Mouse (Mus musculus) layer of hippocampus, postnatal 14 days (tissue): ENCODE data around the gene Hoxa9. TPM values are rescaled to one million over a fixed set of nuclear protein-coding genes. Genes with fewer than 3 reads are reported as not detected.

Experiments
- DNase-seq, 2 experiments: peaks; one replicate each; pipeline ENCODE4 v3.0.0; 2021 to 2022; ENCODE audit warnings: low spot score in 2 of 2, mixed read lengths in 1 of 2
- total RNA-seq, 2 experiments: library from RNA; stranded (reverse); gene quantifications; 2 replicates each; pipeline ENCODE4 v1.2.3; 2021

The Hoxa9 gene
- total RNA-seq, 2 experiments from 2014 or later = not detected

GRCm38 (mm10) chr6:52245040-52245756 lies 14.3 kb upstream of the Hoxa9 start:
- no peak for DNase-seq

DNA sequence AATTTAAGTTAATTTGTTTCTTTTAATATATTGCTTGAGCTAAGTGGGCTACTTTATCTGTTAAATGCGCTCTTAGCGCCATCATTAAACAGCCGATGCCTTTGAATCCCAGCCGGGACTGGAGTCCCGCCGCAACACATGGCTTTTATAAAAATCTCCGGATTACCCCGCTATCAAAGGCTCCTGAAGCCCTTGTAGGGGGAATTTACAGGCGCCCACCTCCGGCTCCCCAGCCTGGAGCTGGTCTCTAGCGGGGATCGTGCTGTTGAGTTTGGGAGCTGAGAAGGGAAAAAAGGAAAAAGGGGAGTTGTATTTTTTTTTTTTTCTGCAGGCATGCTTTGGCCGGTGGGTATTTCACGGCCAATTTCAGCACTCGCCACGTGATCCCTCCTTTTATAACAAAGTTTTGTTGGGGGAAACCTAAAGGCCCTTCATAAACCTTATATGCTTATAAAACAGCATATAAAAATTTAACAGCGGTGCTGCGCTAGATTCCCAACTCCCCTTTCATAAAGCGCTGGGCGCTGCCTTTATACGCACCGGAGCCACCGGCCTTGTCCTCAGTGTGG lies 13.7 kb upstream of the Hoxa9 start:
- DNase-seq = no peak

DNA sequence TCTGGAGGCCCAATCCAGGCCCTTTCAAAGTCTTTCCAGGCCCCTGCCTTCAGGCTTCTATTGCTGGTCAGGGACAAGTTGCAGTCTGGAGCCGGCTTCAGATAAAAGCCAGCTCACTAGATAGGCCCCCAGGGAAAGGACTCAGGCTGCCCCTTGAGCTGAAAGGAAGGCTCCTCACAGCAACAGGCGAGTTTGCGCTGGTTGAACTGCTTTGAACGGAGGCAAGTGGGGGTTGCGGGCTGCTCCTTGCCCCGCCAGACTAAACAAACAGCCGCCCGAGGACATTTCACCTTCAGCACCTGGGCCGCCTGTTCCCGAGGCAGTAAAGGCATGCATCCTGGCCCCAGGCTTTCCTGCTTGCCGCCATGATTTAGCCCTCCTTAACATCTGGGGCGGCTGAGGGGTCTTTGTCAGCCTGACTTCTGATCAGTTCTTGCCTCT lies 12.8 kb upstream of the Hoxa9 start:
- no peak for DNase-seq

DNA sequence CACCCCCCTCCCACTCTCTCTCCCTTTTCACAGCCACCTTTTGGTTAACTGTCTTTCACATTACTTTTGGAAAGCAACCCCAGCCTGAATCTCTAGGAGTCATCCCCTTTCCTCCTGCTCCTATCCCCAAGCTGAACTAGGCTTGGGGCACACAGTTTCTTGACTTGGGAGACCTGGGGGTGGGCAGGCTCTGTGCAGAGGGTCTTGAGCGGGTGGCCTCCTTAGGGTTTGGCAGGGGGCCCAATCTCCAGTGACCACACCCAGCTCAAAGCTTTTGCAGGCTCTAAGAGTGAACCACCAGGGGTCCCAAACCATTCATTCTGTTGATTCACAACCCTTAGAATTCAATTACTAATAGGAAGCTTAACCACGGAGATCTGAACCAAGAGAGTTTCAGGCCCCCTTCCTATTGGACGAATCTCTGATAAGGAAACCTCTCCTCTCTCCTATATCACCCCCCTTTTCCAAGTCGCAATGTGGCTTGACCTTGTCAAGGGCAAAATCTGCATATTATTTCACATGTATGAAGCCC lies 12.0 kb upstream of the Hoxa9 start:
- DNase-seq = no peak

DNA sequence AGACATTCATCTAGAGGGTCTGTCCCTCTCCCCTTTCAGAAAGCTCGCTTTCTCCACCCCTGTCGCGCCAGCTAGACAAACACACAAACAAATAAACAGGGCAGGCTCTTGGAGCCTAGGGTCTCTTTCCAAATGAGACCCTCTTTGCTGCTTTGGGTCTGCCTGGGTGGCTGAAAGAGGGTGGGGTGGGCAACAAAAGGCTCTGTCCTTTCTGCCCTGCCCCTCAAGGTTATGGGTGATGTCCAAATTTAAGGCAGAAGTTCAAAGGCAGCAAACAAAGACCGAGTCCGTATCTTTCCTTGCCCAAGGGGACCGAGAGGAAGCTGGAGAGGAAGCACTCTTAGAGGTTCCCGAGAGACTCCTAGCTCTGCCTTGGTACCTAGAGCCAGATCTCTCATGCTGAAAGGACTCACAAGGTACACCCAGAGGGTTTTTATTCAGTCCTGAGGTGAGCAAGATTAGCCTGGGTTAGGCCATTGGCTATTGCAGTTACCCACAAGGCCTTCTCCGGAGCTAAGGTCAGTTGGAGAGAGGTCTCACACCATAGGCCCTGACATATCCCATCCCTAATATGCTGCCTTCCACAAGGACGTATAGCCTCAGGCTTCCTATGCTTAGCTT lies 10.2 kb upstream of the Hoxa9 start:
- DNase-seq = no peak

DNA sequence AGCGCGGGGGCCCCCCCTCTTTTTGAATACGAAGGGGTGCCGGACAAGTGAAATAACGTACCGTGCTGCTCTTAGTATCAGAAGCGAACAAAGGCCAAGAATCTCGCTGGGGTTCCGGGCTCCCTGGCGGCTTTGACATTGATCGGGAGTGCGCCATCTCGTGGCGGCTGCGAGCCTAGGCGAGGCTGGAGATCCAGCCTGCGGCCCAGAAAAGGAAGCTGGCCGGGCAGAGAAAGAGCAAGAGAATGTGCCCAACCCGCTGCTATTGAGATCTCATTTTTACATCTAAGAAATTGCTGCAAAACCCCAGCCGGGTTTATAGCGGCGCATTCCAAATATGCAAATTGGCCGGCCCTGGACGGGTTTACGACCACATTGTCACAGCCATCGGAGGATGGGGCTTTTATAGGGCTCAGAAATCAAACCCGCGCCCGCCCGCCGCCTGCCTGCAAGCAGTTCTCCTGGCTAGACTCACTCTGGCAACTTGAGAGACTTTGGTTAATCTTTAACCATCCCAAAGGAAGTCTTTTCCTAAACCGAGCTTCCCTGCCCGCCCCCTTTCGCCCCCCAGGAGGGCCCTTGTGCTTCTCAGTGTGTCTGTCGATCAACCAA lies 9.6 kb upstream of the Hoxa9 start, which contains the start of gene Hoxa10:
Hoxa10 (minus strand) TSS at position 466 of the 612 bp plus-strand sequence.
- DNase-seq = peak in 1 of 2 experiments; percentile 60

- no peak for DNase-seq
These were observed 8.9 kb upstream of the Hoxa9 start for GRCm38 (mm10) chr6:52239625-52240388.

GRCm38 (mm10) chr6:52238976-52239375 lies 8.1 kb upstream of the Hoxa9 start:
- DNase-seq = no peak

- no peak for DNase-seq
These were observed 7.3 kb upstream of the Hoxa9 start for GRCm38 (mm10) chr6:52238155-52238545.

GRCm38 (mm10) chr6:52237346-52238154 lies 6.7 kb upstream of the Hoxa9 start:
- no peak for DNase-seq

DNA sequence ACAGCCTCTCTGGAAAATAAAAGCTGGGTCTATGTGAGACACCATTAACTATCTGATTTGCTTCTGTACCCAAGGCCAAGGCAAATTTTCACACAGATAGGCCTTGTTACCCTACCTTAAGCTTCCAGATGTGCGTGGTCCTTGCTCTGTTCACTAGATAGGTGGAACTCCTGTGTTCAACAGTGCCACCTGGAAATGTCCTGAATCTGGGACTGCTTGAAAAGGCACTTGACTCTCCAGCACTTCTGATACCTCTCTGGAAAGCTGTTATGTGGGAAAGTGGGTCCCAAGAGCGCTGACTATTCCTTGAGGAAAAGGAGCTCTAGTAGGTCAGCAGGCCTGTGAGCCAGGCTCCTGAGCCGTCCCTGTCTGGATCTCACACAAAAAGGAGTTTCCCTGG lies 5.9 kb upstream of the Hoxa9 start:
- no peak for DNase-seq

GRCm38 (mm10) chr6:52235866-52236265 lies 5.0 kb upstream of the Hoxa9 start:
- no peak for DNase-seq

- no peak for DNase-seq
These were observed 4.4 kb upstream of the Hoxa9 start for GRCm38 (mm10) chr6:52235267-52235666.

DNA sequence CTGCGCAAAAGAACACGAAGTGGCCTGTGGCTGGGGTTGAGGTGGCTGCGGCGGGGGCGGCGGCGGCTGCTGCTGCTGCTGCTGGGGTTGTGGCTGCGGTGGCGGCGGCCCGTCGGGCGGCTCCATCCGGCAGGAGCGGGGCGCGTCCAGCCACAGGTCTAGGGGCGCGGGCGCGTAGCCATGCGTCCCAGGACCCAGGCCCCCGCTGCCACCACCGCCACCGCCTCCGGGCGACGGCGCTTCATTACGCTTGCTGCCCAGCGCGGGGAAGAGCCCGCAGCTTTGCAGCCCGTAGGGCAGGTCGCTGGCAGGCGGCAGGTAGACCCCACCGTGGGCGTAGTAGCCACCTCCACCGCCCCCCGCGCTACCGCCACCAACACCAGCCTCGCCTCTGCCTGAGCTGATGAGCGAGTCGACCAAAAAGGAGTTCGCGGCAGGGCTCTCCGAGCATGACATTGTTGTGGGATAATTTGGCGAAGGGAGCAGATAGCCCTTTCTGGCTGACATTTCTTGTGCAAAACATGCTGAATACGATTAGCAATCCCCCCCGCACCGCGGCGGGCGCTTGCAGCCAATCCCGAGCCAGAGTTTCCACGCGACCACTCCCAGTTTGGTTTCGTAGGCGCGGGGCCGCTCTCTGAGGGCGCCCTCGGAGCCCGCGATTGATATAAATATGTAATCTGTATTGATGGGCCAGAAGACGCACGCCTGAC lies 3.7 kb upstream of the Hoxa9 start:
- no peak for DNase-seq

- DNase-seq = no peak
These were observed 2.9 kb upstream of the Hoxa9 start for GRCm38 (mm10) chr6:52233546-52234427.

DNA sequence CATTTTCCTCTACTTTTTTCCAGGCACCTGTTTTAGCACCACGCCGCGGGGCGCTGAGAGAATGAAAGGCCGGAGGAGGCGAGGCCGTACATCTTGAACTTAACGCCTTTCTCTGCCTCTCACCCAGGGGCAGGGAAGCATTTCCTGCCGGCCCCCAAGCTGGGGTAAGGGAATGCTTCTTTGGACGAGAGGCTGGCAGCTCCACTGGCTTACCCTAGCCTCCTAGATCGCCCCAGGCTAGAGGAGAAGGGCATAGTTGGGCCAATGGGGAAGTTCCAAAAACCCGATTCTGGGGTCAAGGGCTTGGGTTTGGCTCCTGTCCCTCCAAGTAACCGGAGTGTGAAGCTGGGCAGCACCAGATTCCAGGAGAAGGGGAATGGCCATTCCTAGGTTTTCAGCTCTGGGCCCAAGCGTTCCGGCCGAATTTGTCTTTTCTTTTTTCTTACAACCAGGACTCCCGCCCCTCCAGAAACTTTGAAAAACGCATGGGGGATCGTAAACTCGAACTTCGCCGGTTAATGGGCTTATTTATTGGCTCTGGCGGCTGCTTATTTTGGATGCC lies 2.2 kb upstream of the Hoxa9 start:
- no peak for DNase-seq

GRCm38 (mm10) chr6:52232568-52232965 lies 1.7 kb upstream of the Hoxa9 start:
- no peak for DNase-seq

DNA sequence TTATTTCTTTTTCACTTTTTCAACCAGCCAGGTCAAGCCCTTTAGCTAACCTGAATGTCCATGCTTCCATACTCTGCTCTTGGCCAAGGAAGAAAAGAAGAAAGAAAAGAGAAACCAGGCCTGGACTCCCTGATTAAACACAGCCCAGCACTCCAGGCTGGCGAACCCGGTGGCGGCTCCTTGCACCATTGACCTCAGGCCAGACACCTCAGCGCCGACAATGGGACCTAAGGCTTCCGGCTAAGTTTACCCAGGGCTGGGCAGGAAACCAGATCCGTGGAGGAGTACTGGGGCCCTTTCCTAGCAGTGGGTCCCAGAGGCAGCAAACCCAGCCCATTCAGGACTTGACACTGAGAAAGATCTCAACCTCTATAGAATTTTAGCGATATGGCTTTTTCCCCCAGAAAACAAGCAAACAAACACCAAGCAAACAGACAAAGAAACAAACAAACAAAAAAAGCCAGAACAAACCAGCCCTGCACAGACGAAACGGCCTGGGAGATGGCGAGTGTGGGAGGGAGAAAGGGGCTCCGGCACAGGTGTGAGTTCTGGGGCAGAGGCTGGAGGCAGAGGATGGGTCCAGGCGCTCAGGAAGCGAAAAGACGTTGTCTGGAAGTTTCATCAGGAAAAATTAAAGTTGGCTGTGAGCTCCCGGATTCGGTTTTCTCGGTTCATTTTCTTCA lies 1.1 kb upstream of the Hoxa9 start:
- no peak for DNase-seq
